In genomic region chr4:136134978-136135873, GRCm38 (mm10) we compare ENCODE assay signal across 8 mouse cellular contexts. TPM values are rescaled to one million over a fixed set of nuclear protein-coding genes. Genes with fewer than 3 reads are reported as not detected.
A peak's percentile ranks its signal among the peaks of the same experiment; 100 is the strongest.
DNase-seq lines count a peak whose midpoint lies in the region; ATAC-seq and TF ChIP-seq lines count a peak whose summit lies in the region.

No protein-coding gene starts in this region.

- no peaks in the 10 kb centered on the region for H3K36me3 ChIP-seq in lung, embryonic 15.5 days
- H3K36me3 ChIP-seq in heart, embryonic 13.5 days = no peaks in the 10 kb centered on the region
- H3K36me3 ChIP-seq in lung, postnatal 0 days (ENCODE audit: insufficient read depth, low read length) = no peaks in the 10 kb centered on the region
- H3K36me3 ChIP-seq in stomach, embryonic 14.5 days (ENCODE audit: control insufficient read depth, insufficient read depth, low read length) = no peaks in the 10 kb centered on the region

- H3K4me3 ChIP-seq in lung, embryonic 15.5 days = peak overlapping the region; percentile 42
- peak overlapping the region; percentile 52 for H3K4me3 ChIP-seq in heart, embryonic 13.5 days
- H3K4me3 ChIP-seq in lung, postnatal 0 days (ENCODE audit: low read depth, low read length) = peak overlapping the region; percentile 46
- H3K4me3 ChIP-seq in stomach, embryonic 14.5 days (ENCODE audit: low read depth, low read length) = peak overlapping the region; percentile 38

- no peaks in the 10 kb centered on the region for H3K9me3 ChIP-seq in lung, embryonic 15.5 days
- no peaks in the 10 kb centered on the region for H3K9me3 ChIP-seq in heart, embryonic 13.5 days
- no peaks in the 10 kb centered on the region for H3K9me3 ChIP-seq in lung, postnatal 0 days (ENCODE audit: low read length)
- no peaks in the 10 kb centered on the region for H3K9me3 ChIP-seq in stomach, embryonic 14.5 days (ENCODE audit: control insufficient read depth, low read depth, low read length)

- TF ChIP-seq CTCF in lung, postnatal 0 days (IDR thresholded peaks at IDR 0.05) = no peak

- peaks cover 65% of the 10 kb centered on the region for H3K4me1 ChIP-seq in lung, embryonic 15.5 days
- H3K4me1 ChIP-seq in heart, embryonic 13.5 days = peaks cover 56% of the 10 kb centered on the region
- peaks cover 31% of the 10 kb centered on the region; the same call in 1 of the 2 replicates for H3K4me1 ChIP-seq in lung, postnatal 0 days (ENCODE audit: insufficient read depth, low read depth, low read length)
- peaks cover 44% of the 10 kb centered on the region for H3K4me1 ChIP-seq in stomach, embryonic 14.5 days (ENCODE audit: control insufficient read depth, insufficient read depth, low read length)

- peak; percentile 78 for ATAC-seq in lung, embryonic 15.5 days (ENCODE audit: borderline replicate concordance, extremely low read depth, low FRiP score, low TSS enrichment)
- ATAC-seq in heart, embryonic 13.5 days (ENCODE audit: extremely low read depth, insufficient number of reproducible peaks, low FRiP score, low TSS enrichment) = peak; percentile 16; the same call in 1 of the 2 replicates
- peak; percentile 56 for ATAC-seq in lung, postnatal 0 days
- peak; percentile 72 for ATAC-seq in stomach, embryonic 14.5 days (ENCODE audit: insufficient number of reproducible peaks, insufficient read depth, low FRiP score, low read depth)
- ATAC-seq in activated CD4-positive, CD25-positive, alpha-beta regulatory T cell, adult 4 months = no peak

- H3K4me2 ChIP-seq in lung, embryonic 15.5 days = peak overlapping the region; percentile 87
- H3K4me2 ChIP-seq in heart, embryonic 13.5 days = peak overlapping the region; percentile 82
- peak overlapping the region; percentile 90 for H3K4me2 ChIP-seq in lung, postnatal 0 days (replicated peaks; ENCODE audit: low read depth, low read length)
- H3K4me2 ChIP-seq in stomach, embryonic 14.5 days (replicated peaks; ENCODE audit: low read depth, low read length) = peak overlapping the region; percentile 86

- H3K9ac ChIP-seq in lung, embryonic 15.5 days = peak overlapping the region; percentile 63
- peak overlapping the region; percentile 83 for H3K9ac ChIP-seq in heart, embryonic 13.5 days
- H3K9ac ChIP-seq in lung, postnatal 0 days (replicated peaks; ENCODE audit: low read depth) = peak overlapping the region; percentile 59
- H3K9ac ChIP-seq in stomach, embryonic 14.5 days (replicated peaks; ENCODE audit: low read depth, low read length) = peak overlapping the region; percentile 65

- DNase-seq in lung, postnatal 36 days = no peak
- DNase-seq in embryo, embryonic 10.5 days (ENCODE audit: low spot score) = peak; percentile 90
- peak; percentile 83 for DNase-seq in kidney, postnatal 14 days
- peak; percentile 71 for DNase-seq in lung, postnatal 0 days (ENCODE audit: low spot score)

- no peak for TF ChIP-seq EP300 in lung, postnatal 0 days (IDR thresholded peaks at IDR 0.05)

- no peaks in the 10 kb centered on the region for H3K27me3 ChIP-seq in lung, embryonic 15.5 days
- 0 out of 2 replicates have a peak, but pooled peaks cover 2% of the 10 kb centered on the region for H3K27me3 ChIP-seq in heart, embryonic 13.5 days (replicated peaks)
- H3K27me3 ChIP-seq in lung, postnatal 0 days (replicated peaks; ENCODE audit: insufficient read depth, low read length) = no peaks in the 10 kb centered on the region
- H3K27me3 ChIP-seq in stomach, embryonic 14.5 days (ENCODE audit: control insufficient read depth, insufficient read depth, low read length) = no peaks in the 10 kb centered on the region

- 4% methylated on average over 43 of the region's 50 CpGs for WGBS in lung, embryonic 15.5 days
- WGBS in heart, embryonic 13.5 days = 3% methylated on average over 50 of the region's 50 CpGs
- WGBS in lung, postnatal 0 days = 6% methylated on average over 42 of the region's 50 CpGs
- WGBS in stomach, embryonic 14.5 days = 3% methylated on average over 49 of the region's 50 CpGs

- H3K27ac ChIP-seq in lung, embryonic 15.5 days = peak overlapping the region; percentile 99
- peak overlapping the region; percentile 97 for H3K27ac ChIP-seq in heart, embryonic 13.5 days (replicated peaks)
- peak overlapping the region; percentile 55 for H3K27ac ChIP-seq in lung, postnatal 0 days (ENCODE audit: low read length)
- H3K27ac ChIP-seq in stomach, embryonic 14.5 days (ENCODE audit: low read length) = peak overlapping the region; percentile 99

RNA-seq across cellular contexts. Expression of gene Id3, which starts 8.1 kb away (rescaled TPM):
- polyA plus RNA-seq in lung, embryonic 15.5 days (2015; fragmentation: Nextera tagmentation; extraction: Ambion mirVana) = 498 and 529 TPM in 2 replicates
- polyA plus RNA-seq in heart, embryonic 13.5 days (2015; fragmentation: Nextera tagmentation; extraction: Ambion mirVana) = 288 and 305 TPM in 2 replicates
- 430 and 477 TPM in 2 replicates for polyA plus RNA-seq in lung, postnatal 0 days (2015; fragmentation: Nextera tagmentation; extraction: Ambion mirVana)
- polyA plus RNA-seq in stomach, embryonic 14.5 days (2014; fragmentation: Nextera tagmentation; extraction: Ambion mirVana) = 384 and 404 TPM in 2 replicates
- polyA plus RNA-seq in activated CD4-positive, CD25-positive, alpha-beta regulatory T cell, adult 4 months (2017; shearing (Covaris generic)) = 100 to 1,000 TPM; 281 to 355 TPM

RNA-seq across cellular contexts. Expression of gene E2f2, which starts 37.0 kb away (rescaled TPM):
- polyA plus RNA-seq in lung, embryonic 15.5 days (2015; fragmentation: Nextera tagmentation; extraction: Ambion mirVana) = 13.7 and 16.1 TPM in 2 replicates
- 6.2 and 6.6 TPM in 2 replicates for polyA plus RNA-seq in heart, embryonic 13.5 days (2015; fragmentation: Nextera tagmentation; extraction: Ambion mirVana)
- 17.8 and 19.1 TPM in 2 replicates for polyA plus RNA-seq in lung, postnatal 0 days (2015; fragmentation: Nextera tagmentation; extraction: Ambion mirVana)
- 3.5 and 4.4 TPM in 2 replicates for polyA plus RNA-seq in stomach, embryonic 14.5 days (2014; fragmentation: Nextera tagmentation; extraction: Ambion mirVana)
- polyA plus RNA-seq in activated CD4-positive, CD25-positive, alpha-beta regulatory T cell, adult 4 months (2017; shearing (Covaris generic)) = 10 to 100 TPM; 22.0 to 34.6 TPM
